Mouse (Mus musculus) intestine, embryonic 15.5 days (tissue): ENCODE measurements at regions not wholly inside any gene's neighbourhood (a gene's known extent, or its start where the extent isn't known, plus 50 kb on each side); places are given as distances from the start of the nearest gene placed in this dataset.
"Not testable (repeated sequence)": the region's sequence is repeated elsewhere in the genome, so short reads cannot be mapped to it uniquely, and the experiment has no call there.

Source experiments
- ATAC-seq: fragments of 200-750 bp; cut with Nextera tagmentation; 2 replicates; pipeline ENCODE4 v1.8.0; 2017; ENCODE audit warnings: moderate TSS enrichment, moderate library complexity
- H3K27ac ChIP-seq: fragments of 300-500 bp; sonication (generic); 2 replicates; pipeline ENCODE4 v1.5.1; 2015; ENCODE audit warnings: mild to moderate bottlenecking, inconsistent platforms
- H3K27me3 ChIP-seq: fragments of 300-500 bp; sonication (generic); replicated peaks from 2 replicates; pipeline ENCODE4 v1.6.1; 2015; ENCODE audit warnings: inconsistent platforms
- H3K36me3 ChIP-seq: fragments of 300-500 bp; sonication (generic); 2 replicates; pipeline ENCODE4 v1.6.1; 2015; ENCODE audit warnings: inconsistent platforms
- H3K4me1 ChIP-seq: fragments of 300-500 bp; sonication (generic); replicated peaks from 2 replicates; pipeline ENCODE4 v1.6.1; 2015; ENCODE audit warnings: inconsistent platforms
- H3K4me2 ChIP-seq: fragments of 300-500 bp; sonication (generic); replicated peaks from 2 replicates; pipeline ENCODE4 v1.6.1; 2015; ENCODE audit warnings: mild to moderate bottlenecking, inconsistent platforms
- H3K4me3 ChIP-seq: fragments of 300-500 bp; sonication (generic); replicated peaks from 2 replicates; pipeline ENCODE4 v1.5.1; 2015; ENCODE audit warnings: inconsistent platforms
- H3K9ac ChIP-seq: fragments of 300-500 bp; sonication (generic); 2 replicates; pipeline ENCODE4 v1.6.1; 2015; ENCODE audit warnings: inconsistent platforms
- H3K9me3 ChIP-seq: fragments of 300-500 bp; sonication (generic); 2 replicates; pipeline ENCODE4 v1.6.1; 2016; ENCODE audit warnings: inconsistent platforms
- WGBS: fragments of 180-500 bp; shearing (Covaris S2); methylation state at CpG from one replicate; pipeline ENCODE4 v1.1.7; 2015; 5-methylcytosine and 5-hydroxymethylcytosine counted together

DNA sequence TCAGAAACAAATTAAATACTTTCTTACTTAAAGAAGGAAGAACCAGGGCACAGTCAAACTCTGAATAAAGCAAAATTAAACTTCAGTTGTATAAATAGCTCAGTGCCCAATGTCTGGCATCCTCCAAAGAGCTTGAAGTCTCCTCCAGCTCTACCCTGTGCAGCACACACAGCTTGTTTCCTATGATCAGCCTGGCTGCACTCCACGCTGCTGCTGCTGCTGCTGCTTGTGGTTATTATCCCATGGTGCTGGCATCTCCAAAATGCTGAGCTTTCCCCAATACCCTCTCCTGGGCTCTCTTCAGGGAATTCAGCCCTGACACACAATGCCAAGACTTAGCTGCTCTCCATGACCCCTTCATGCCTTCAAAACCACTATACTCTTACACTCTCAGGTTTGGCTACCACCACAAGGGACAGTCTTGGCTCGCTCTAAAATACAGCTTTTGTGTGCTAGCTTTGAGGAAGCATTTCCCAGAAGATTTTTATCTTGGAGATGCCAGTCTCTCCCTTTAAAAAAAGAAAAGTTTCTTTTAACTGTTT lies 121.0 kb downstream of the Rab10 start:
- H3K36me3 ChIP-seq, H3K27me3 ChIP-seq, H3K27ac ChIP-seq, H3K9ac ChIP-seq, H3K9me3 ChIP-seq, H3K4me3 ChIP-seq, H3K4me1 ChIP-seq, H3K4me2 ChIP-seq, ATAC-seq: not testable (repeated sequence)
- 82% methylated on average over 2 of the region's 2 CpGs for WGBS

DNA sequence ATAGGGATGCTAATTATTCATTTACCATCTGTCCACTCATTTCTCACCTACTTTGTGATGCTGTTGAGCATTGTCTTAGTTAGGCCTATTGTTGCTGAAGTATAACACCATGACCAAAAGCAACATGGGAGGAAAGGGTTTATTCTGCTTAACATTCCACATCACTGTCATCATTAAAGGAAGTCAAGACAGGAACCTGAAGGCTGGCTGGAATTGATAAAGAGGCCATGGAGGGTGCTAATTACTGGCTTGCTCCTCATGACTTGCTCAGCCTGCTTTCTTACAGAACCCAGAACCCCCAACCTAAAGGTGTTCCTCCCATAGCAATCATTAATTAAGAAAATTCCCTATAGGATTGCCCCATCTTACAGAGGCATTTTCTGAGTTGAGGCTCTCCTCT lies 121.6 kb downstream of the Rab10 start:
- no peak for ATAC-seq
- no peaks in the 10 kb centered on the region for H3K36me3 ChIP-seq
- no peaks in the 10 kb centered on the region for H3K9me3 ChIP-seq
- no peak overlapping the region for H3K9ac ChIP-seq
- H3K4me1 ChIP-seq: no peaks in the 10 kb centered on the region
- no peaks in the 10 kb centered on the region for H3K27me3 ChIP-seq
- H3K27ac ChIP-seq: no peak overlapping the region
- H3K4me3 ChIP-seq: no peak overlapping the region
- H3K4me2 ChIP-seq: no peak overlapping the region

- Histone ChIP-seq H3K4me2 (no peak overlapping the region), H3K4me3 (no peak overlapping the region), H3K9me3 (no peaks in the 10 kb centered on the region), H3K4me1 (no peaks in the 10 kb centered on the region), H3K9ac (no peak overlapping the region), H3K27ac (no peak overlapping the region), H3K27me3 (no peaks in the 10 kb centered on the region), H3K36me3 (no peaks in the 10 kb centered on the region)
- 70% methylated on average over 2 of the region's 2 CpGs for WGBS
- no peak for ATAC-seq
These were observed 136.4 kb downstream of the Rab10 start for GRCm38 (mm10) chr12:3173325-3173724.

DNA sequence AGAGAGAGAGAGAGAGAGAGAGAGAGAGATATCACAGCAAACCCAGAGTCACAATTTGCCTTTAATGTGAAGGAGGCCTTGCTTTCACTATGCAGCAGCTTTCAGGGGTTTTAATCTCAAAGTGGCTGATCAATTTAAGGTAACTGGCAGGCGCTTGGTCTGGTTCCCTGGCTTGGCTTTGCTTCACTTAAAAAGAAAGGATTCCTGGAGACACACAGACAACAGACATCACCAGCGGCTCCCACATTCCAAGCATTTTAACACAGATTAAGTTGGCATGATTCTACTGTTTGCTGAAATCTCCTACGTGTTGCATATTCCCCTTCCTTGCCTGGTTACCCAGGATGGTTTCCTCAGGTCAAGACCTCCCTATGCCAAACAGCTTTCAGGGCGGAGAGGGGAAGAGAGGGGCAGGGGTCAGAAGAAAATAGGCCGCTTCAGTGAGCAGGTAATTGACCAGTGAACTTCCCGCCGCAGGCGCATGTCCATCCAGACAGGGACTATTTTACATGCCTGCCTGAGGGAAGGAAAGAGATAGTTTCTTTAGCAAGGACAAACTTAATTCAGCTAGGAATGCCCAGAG lies 140.0 kb downstream of the Rab10 start:
- not testable (repeated sequence) for ATAC-seq
- 44% methylated on average over 8 of the region's 8 CpGs for WGBS

GRCm38 (mm10) chr12:3161666-3162065 lies 148.1 kb downstream of the Rab10 start:
- H3K27ac ChIP-seq, H3K9me3 ChIP-seq, H3K27me3 ChIP-seq, H3K4me2 ChIP-seq, H3K4me1 ChIP-seq, H3K9ac ChIP-seq, ATAC-seq, H3K36me3 ChIP-seq, H3K4me3 ChIP-seq: not testable (repeated sequence)
- WGBS: 58% methylated on average over 6 of the region's 6 CpGs

More for the DNA sequence above, 140.0 kb downstream of the Rab10 start:
- H3K4me1 ChIP-seq, H3K36me3 ChIP-seq, H3K4me3 ChIP-seq, H3K27me3 ChIP-seq, H3K4me2 ChIP-seq, H3K27ac ChIP-seq, H3K9ac ChIP-seq, H3K9me3 ChIP-seq: not testable (repeated sequence)

DNA sequence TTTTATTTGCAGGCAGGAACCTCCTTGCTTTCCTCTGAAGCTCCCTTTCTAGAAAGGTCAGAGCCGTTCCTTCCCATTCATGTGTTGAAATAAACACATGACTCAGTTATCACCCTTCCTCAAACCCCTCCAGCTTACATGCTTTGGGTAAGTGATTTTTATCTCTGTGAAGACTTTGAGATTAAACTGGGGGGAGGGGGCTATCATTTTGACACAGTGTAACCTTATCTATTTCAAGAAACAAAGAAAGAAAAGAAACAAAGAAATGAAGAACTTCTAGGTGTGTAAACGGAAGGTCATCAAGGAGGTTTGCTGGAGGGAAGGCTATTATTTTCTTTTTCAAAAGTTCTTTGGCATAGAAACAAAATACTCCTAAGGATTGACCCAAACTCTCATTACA lies 151.0 kb downstream of the Rab10 start:
- not testable (repeated sequence) for H3K9ac ChIP-seq, H3K27ac ChIP-seq, H3K4me3 ChIP-seq, ATAC-seq, H3K4me1 ChIP-seq, H3K9me3 ChIP-seq, H3K27me3 ChIP-seq, H3K4me2 ChIP-seq, H3K36me3 ChIP-seq
- WGBS: 67% methylated on average over 2 of the region's 2 CpGs

DNA sequence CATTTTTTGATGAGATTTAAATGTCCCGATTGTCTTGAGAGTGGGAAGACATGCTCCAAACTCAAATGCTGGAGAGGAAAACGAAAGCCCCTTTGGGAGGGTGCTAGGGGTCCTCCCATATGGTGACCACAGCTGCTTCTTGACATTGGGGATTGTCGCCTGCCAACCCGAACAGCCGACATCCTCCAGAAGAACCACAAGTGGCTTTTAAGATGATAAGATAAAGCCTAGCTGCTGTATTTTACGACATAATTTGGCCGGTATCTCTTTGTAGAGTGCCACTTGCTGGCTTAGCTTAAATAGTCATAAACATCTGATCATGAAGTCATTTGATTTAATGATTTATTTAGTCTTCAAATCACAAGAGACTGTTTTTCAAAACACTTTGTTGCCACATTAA lies 156.1 kb downstream of the Rab10 start:
- ATAC-seq: peak; percentile 51; the same call in 1 of the 2 replicates
- not testable (repeated sequence) for H3K4me3 ChIP-seq
- 33% methylated on average over 7 of the region's 7 CpGs for WGBS

DNA sequence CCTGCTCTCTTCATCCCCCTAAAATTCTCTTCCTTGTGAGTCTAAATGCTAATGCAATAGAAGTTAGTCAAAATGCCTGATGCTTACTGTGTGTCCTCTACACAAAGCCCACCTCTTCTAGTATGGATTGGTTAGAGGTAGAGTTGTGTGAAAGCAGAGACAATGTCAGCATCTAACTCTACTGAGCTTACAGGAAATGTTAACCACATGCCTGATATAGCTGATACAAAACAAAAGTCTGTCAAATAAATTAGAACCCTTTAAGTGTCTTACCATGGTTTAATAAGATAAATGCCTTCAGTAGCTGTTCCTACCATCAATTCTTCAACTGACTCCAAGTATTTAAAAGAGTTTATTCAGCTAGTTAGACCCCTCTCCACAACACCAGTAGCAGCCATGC lies 177.2 kb downstream of the Rab10 start:
- not testable (repeated sequence) for H3K4me3 ChIP-seq, ATAC-seq, H3K27ac ChIP-seq, H3K27me3 ChIP-seq, H3K9me3 ChIP-seq, H3K4me1 ChIP-seq, H3K4me2 ChIP-seq, H3K9ac ChIP-seq, H3K36me3 ChIP-seq

More for the DNA sequence above, 156.1 kb downstream of the Rab10 start:
- not testable (repeated sequence) for H3K9ac ChIP-seq, H3K27me3 ChIP-seq, H3K27ac ChIP-seq, H3K4me2 ChIP-seq, H3K9me3 ChIP-seq, H3K4me1 ChIP-seq, H3K36me3 ChIP-seq

- not testable (repeated sequence) for H3K9ac ChIP-seq, H3K4me2 ChIP-seq, ATAC-seq, H3K36me3 ChIP-seq, H3K4me1 ChIP-seq, H3K4me3 ChIP-seq, H3K9me3 ChIP-seq, H3K27me3 ChIP-seq, H3K27ac ChIP-seq
- 50% methylated on average over 6 of the region's 6 CpGs for WGBS
These were observed 178.5 kb downstream of the Rab10 start for GRCm38 (mm10) chr12:3131149-3131751.

DNA sequence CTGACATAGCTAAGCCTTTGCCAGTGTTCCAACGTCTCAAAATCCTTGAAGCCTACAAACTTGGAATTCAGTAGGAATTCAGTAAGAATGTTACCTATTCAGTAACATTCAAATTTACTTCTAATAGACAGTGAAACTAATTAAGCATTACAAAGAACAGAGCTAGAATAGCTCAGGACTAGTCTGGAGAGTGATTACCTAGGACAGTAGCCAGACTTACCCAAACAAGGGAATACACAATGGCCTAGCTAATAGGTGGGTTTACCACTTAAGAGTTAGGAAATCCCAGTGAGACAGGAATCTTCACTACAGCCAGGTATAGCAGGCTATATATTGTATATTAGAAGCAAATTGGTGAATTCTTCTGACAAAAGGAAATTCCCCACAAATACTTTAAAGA lies 182.4 kb downstream of the Rab10 start:
- not testable (repeated sequence) for H3K36me3 ChIP-seq, H3K27ac ChIP-seq, H3K9ac ChIP-seq, H3K4me1 ChIP-seq, H3K4me3 ChIP-seq, H3K9me3 ChIP-seq, ATAC-seq, H3K4me2 ChIP-seq, H3K27me3 ChIP-seq
- WGBS: 67% methylated on average over 1 of the region's 1 CpGs

DNA sequence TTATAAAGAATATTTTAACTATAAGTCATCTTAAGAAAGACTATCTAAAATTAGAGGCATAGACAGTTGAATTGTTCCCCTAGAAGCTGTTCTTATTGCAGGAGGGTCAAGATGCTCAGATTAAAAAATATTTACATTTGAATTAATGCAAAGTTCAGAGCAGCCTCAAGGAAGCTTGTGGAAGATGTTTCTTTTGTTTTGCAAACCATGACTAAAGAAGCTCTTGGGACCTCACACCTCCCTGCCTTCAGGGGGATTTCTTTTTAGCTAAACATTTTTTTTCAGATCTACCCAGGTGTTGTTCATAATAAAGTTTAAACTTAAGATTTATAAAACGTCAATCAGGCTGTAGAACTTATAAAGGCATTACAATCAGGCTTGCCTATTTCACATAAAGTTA lies 185.7 kb downstream of the Rab10 start:
- Histone ChIP-seq H3K27me3 (no peaks in the 10 kb centered on the region), H3K4me1 (no peaks in the 10 kb centered on the region), H3K4me2 (no peak overlapping the region), H3K9me3 (no peaks in the 10 kb centered on the region), H3K27ac (no peak overlapping the region), H3K9ac (no peak overlapping the region), H3K4me3 (no peak overlapping the region), H3K36me3 (no peaks in the 10 kb centered on the region)
- WGBS: 67% methylated on average over 1 of the region's 1 CpGs
- no peak for ATAC-seq

DNA sequence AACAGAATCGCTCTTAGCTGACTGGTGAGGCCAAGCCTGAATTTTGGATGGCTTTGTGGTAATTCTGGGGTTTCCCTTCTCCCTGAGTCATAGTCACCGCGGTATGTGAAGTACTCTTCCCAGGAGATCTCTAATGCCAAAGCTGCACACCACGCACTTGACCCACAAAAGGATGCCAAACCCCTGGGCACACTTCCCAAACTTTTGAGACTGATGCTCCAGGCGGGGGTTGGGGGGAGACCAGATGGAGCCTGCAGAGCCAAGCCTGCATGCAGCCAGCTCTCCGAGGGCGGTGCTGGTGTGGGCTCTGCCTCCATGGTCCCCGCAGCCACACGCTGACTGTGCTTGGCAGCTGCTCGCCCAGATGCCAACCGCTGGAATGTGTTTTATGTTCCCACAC lies 199.2 kb downstream of the Rab10 start:
- ATAC-seq, H3K27me3 ChIP-seq, H3K27ac ChIP-seq, H3K4me2 ChIP-seq, H3K4me3 ChIP-seq, H3K4me1 ChIP-seq, H3K9me3 ChIP-seq, H3K9ac ChIP-seq, H3K36me3 ChIP-seq: not testable (repeated sequence)
- 63% methylated on average over 11 of the region's 11 CpGs for WGBS

GRCm38 (mm10) chr12:3109671-3110070 lies 200.1 kb downstream of the Rab10 start:
- not testable (repeated sequence) for H3K27me3 ChIP-seq, H3K27ac ChIP-seq, H3K9me3 ChIP-seq, H3K4me2 ChIP-seq, H3K4me3 ChIP-seq, ATAC-seq, H3K36me3 ChIP-seq, H3K9ac ChIP-seq, H3K4me1 ChIP-seq
- 82% methylated on average over 5 of the region's 5 CpGs for WGBS
